Mouse (Mus musculus): ENCODE results near the gene Slc38a9. TPM values are rescaled to one million over a fixed set of nuclear protein-coding genes. Genes with fewer than 3 reads are reported as not detected.

Slc38a9 gene
- polyA plus RNA-seq, 1 experiment, result 9.7 TPM

GRCm38 (mm10) chr13:112745936-112746694, 85.6 kb downstream of the Slc38a9 start:
- no peak for DNase-seq (ENCODE audit: low read depth)

- no peak for DNase-seq (ENCODE audit: low read depth)
Observed at GRCm38 (mm10) chr13:112746695-112747055, 86.1 kb downstream of the Slc38a9 start.

- no peak for DNase-seq (ENCODE audit: low read depth)
Observed at GRCm38 (mm10) chr13:112747808-112748430, 87.4 kb downstream of the Slc38a9 start.

- DNase-seq (ENCODE audit: low read depth), result no peak
Observed at GRCm38 (mm10) chr13:112748808-112749510, 88.4 kb downstream of the Slc38a9 start.

- DNase-seq (ENCODE audit: low read depth), result no peak
Observed at GRCm38 (mm10) chr13:112749881-112750280, 89.3 kb downstream of the Slc38a9 start.

GRCm38 (mm10) chr13:112751454-112752308, 91.1 kb downstream of the Slc38a9 start:
- no peak for DNase-seq (ENCODE audit: low read depth)

- no peak for DNase-seq (ENCODE audit: low read depth)
Observed at GRCm38 (mm10) chr13:112752309-112752975, 91.9 kb downstream of the Slc38a9 start.

GRCm38 (mm10) chr13:112753522-112753921, 93.0 kb downstream of the Slc38a9 start:
- no peak for DNase-seq (ENCODE audit: low read depth)

- DNase-seq (ENCODE audit: low read depth), result no peak
Observed at GRCm38 (mm10) chr13:112754871-112755270, 94.3 kb downstream of the Slc38a9 start.

- no peak for DNase-seq (ENCODE audit: low read depth)
Observed at GRCm38 (mm10) chr13:112755507-112756010, 95.0 kb downstream of the Slc38a9 start.

GRCm38 (mm10) chr13:112757395-112757794, 96.8 kb downstream of the Slc38a9 start:
- DNase-seq (ENCODE audit: low read depth), result no peak

- DNase-seq (ENCODE audit: low read depth), result no peak
Observed at GRCm38 (mm10) chr13:112758546-112759090, 98.1 kb downstream of the Slc38a9 start.

GRCm38 (mm10) chr13:112759364-112759763, 98.8 kb downstream of the Slc38a9 start:
- no peak for DNase-seq (ENCODE audit: low read depth)

GRCm38 (mm10) chr13:112759777-112760537, 99.4 kb downstream of the Slc38a9 start:
- no peak for DNase-seq (ENCODE audit: low read depth)

GRCm38 (mm10) chr13:112760538-112760881, 100.0 kb downstream of the Slc38a9 start:
- DNase-seq (ENCODE audit: low read depth), result no peak

GRCm38 (mm10) chr13:112761787-112762186, 101.2 kb downstream of the Slc38a9 start:
- no peak for DNase-seq (ENCODE audit: low read depth)

GRCm38 (mm10) chr13:112762548-112762947, 102.0 kb downstream of the Slc38a9 start:
- no peak for DNase-seq (ENCODE audit: low read depth)

- no peak for DNase-seq (ENCODE audit: low read depth)
Observed at GRCm38 (mm10) chr13:112763531-112764091, 103.1 kb downstream of the Slc38a9 start.

GRCm38 (mm10) chr13:112764556-112764955, 104.0 kb downstream of the Slc38a9 start:
- peak; percentile 77 for DNase-seq (ENCODE audit: low read depth)

- DNase-seq (ENCODE audit: low read depth), result no peak
Observed at GRCm38 (mm10) chr13:112765654-112766053, 105.1 kb downstream of the Slc38a9 start.
